Mouse (Mus musculus) C2C12 (cell line): ENCODE measurements around the gene Pdzd2.

Source experiments
- CEBPB ChIP-seq: IDR thresholded peaks from one replicate; pipeline ENCODE4 v1.6.1; 2011; ENCODE audit warnings: low read depth, mild to moderate bottlenecking, control low read depth, moderate library complexity
- CTCF ChIP-seq: IDR thresholded peaks from one replicate; pipeline ENCODE4 v1.5.1; 2011; ENCODE audit not compliant: control insufficient read depth, insufficient read depth, insufficient read length
- MAX ChIP-seq: IDR thresholded peaks from one replicate; pipeline ENCODE4 v1.6.1; 2011; ENCODE audit warnings: mild to moderate bottlenecking, control low read depth
- USF1 ChIP-seq: IDR thresholded peaks from one replicate; pipeline ENCODE4 v1.6.1; 2011; ENCODE audit warnings: low read depth, mild to moderate bottlenecking, control low read depth, moderate library complexity

GRCm38 (mm10) chr15:12622093-12622643 lies 117.6 kb downstream of the Pdzd2 start:
- TF ChIP-seq CTCF (no peak), MAX (no peak), CEBPB (no peak), USF1 (no peak)
